Mouse (Mus musculus) intestine, embryonic 14.5 days (tissue): ENCODE results near the gene Mrps23. TPM values are rescaled to one million over a fixed set of nuclear protein-coding genes. Genes with fewer than 3 reads are reported as not detected.

ENCODE experiments used
- ATAC-seq: fragments of 200-750 bp; cut with Nextera tagmentation; replicated peaks from 2 replicates; pipeline ENCODE4 v1.8.0; 2017; ENCODE audit warnings: low read depth, moderate number of reproducible peaks, moderate TSS enrichment, moderate library complexity; ENCODE audit not compliant: low FRiP score, low TSS enrichment
- DNase-seq: peaks from one replicate; pipeline ENCODE4 v3.0.0-alpha.2; 2018; ENCODE audit warnings: low spot score
- H3K27ac ChIP-seq: fragments of 300-500 bp; sonication (generic); 2 replicates; pipeline ENCODE4 v1.5.1; 2014; ENCODE audit warnings: low read depth, mild to moderate bottlenecking, control low read depth
- H3K27me3 ChIP-seq: fragments of 300-500 bp; sonication (generic); replicated peaks from 2 replicates; pipeline ENCODE4 v1.6.1; 2014; ENCODE audit warnings: low read length, control low read depth; ENCODE audit not compliant: control insufficient read depth, insufficient read depth
- H3K36me3 ChIP-seq: fragments of 300-500 bp; sonication (generic); 2 replicates; pipeline ENCODE4 v1.6.1; 2014; ENCODE audit warnings: low read length, control low read depth; ENCODE audit not compliant: control insufficient read depth, insufficient read depth
- H3K4me1 ChIP-seq: fragments of 300-500 bp; sonication (generic); replicated peaks from 2 replicates; pipeline ENCODE4 v1.6.1; 2014; ENCODE audit warnings: low read length, control low read depth, mixed read lengths; ENCODE audit not compliant: control insufficient read depth, insufficient read depth
- H3K4me2 ChIP-seq: fragments of 300-500 bp; sonication (generic); 2 replicates; pipeline ENCODE4 v1.6.1; 2014; ENCODE audit warnings: low read length
- H3K4me3 ChIP-seq: fragments of 300-500 bp; sonication (generic); 2 replicates; pipeline ENCODE4 v1.5.1; 2014; ENCODE audit warnings: low read depth, low read length, control low read depth, mixed read lengths
- H3K9ac ChIP-seq: fragments of 300-500 bp; sonication (generic); 2 replicates; pipeline ENCODE4 v1.6.1; 2014; ENCODE audit warnings: mild to moderate bottlenecking, low read length
- H3K9me3 ChIP-seq: fragments of 300-500 bp; sonication (generic); 2 replicates; pipeline ENCODE4 v1.6.1; 2016; ENCODE audit warnings: low read length, control low read depth; ENCODE audit not compliant: control insufficient read depth
- WGBS: fragments of 180-500 bp; shearing (Covaris S2); extraction: QIAGEN DNeasy Blood & Tissue Kit; methylation state at CpG from one replicate; pipeline ENCODE4 v1.1.7; 2014; 5-methylcytosine and 5-hydroxymethylcytosine counted together
- polyA plus RNA-seq: library from polyadenylated mRNA; unstranded; fragments of >200 nt; fragmentation: Nextera tagmentation; extraction: Ambion mirVana; gene quantifications from 2 replicates; pipeline ENCODE4 v1.2.1, GENCODE M21; 2014

The Mrps23 gene
- polyA plus RNA-seq, 1 experiment from 2014 or later, result 60.8 TPM

GRCm38 (mm10) chr11:88241468-88242301 is 37.5 kb downstream of the Mrps23 start:
- DNase-seq, result no peak
- H3K9ac ChIP-seq, result no peak overlapping the region
- H3K27ac ChIP-seq, result no peak overlapping the region
- H3K9me3 ChIP-seq, result no peaks in the 10 kb centered on the region
- H3K36me3 ChIP-seq, result no peaks in the 10 kb centered on the region
- H3K27me3 ChIP-seq, result no peaks in the 10 kb centered on the region
- H3K4me1 ChIP-seq, result peaks cover 10% of the 10 kb centered on the region
- WGBS, result 44% methylated on average over 12 of the region's 12 CpGs
- H3K4me2 ChIP-seq, result no peak overlapping the region
- no peak for ATAC-seq
- no peak overlapping the region for H3K4me3 ChIP-seq

GRCm38 (mm10) chr11:88245581-88246170 is 41.5 kb downstream of the Mrps23 start:
- H3K36me3 ChIP-seq, result no peaks in the 10 kb centered on the region
- WGBS, result 74% methylated on average over 14 of the region's 14 CpGs
- ATAC-seq (no peak), DNase-seq (no peak)
- H3K4me1 ChIP-seq, result peaks cover 12% of the 10 kb centered on the region
- H3K9me3 ChIP-seq, result no peaks in the 10 kb centered on the region
- H3K9ac ChIP-seq, result no peak overlapping the region
- no peaks in the 10 kb centered on the region for H3K27me3 ChIP-seq
- H3K4me2 ChIP-seq, result no peak overlapping the region
- H3K27ac ChIP-seq, result no peak overlapping the region
- no peak overlapping the region for H3K4me3 ChIP-seq

- H3K4me3 ChIP-seq, result no peak overlapping the region
- no peak overlapping the region for H3K4me2 ChIP-seq
- DNase-seq, result no peak
- no peak overlapping the region for H3K27ac ChIP-seq
- peaks cover 13% of the 10 kb centered on the region; the same call in 1 of the 2 replicates for H3K4me1 ChIP-seq
- WGBS, result 51% methylated on average over 5 of the region's 5 CpGs
- no peak overlapping the region for H3K9ac ChIP-seq
- no peaks in the 10 kb centered on the region for H3K36me3 ChIP-seq
- no peaks in the 10 kb centered on the region for H3K9me3 ChIP-seq
- H3K27me3 ChIP-seq, result no peaks in the 10 kb centered on the region
- no peak for ATAC-seq
Observed at GRCm38 (mm10) chr11:88248636-88249035, 44.4 kb downstream of the Mrps23 start.

- Histone ChIP-seq H3K4me2 (no peak overlapping the region), H3K4me1 (peaks cover 13% of the 10 kb centered on the region; the same call in 1 of the 2 replicates), H3K9me3 (no peaks in the 10 kb centered on the region), H3K27me3 (no peaks in the 10 kb centered on the region), H3K36me3 (no peaks in the 10 kb centered on the region), H3K4me3 (no peak overlapping the region), H3K27ac (no peak overlapping the region), H3K9ac (no peak overlapping the region)
- 66% methylated on average over 3 of the region's 3 CpGs for WGBS
- ATAC-seq (no peak), DNase-seq (no peak)
Observed at GRCm38 (mm10) chr11:88250568-88250967, 46.4 kb downstream of the Mrps23 start.

GRCm38 (mm10) chr11:88251295-88251694 is 47.1 kb downstream of the Mrps23 start:
- H3K4me1 ChIP-seq, result peaks cover 13% of the 10 kb centered on the region; the same call in 1 of the 2 replicates
- no peak overlapping the region for H3K4me2 ChIP-seq
- WGBS, result 70% methylated on average over 7 of the region's 7 CpGs
- no peak overlapping the region for H3K9ac ChIP-seq
- DNase-seq, result no peak
- H3K4me3 ChIP-seq, result no peak overlapping the region
- H3K9me3 ChIP-seq, result no peaks in the 10 kb centered on the region
- no peaks in the 10 kb centered on the region for H3K36me3 ChIP-seq
- H3K27me3 ChIP-seq, result no peaks in the 10 kb centered on the region
- no peak for ATAC-seq
- no peak overlapping the region for H3K27ac ChIP-seq

- DNase-seq (peak; percentile 94), ATAC-seq (peak; percentile 81)
- Histone ChIP-seq H3K36me3 (no peaks in the 10 kb centered on the region), H3K4me3 (peak overlapping the region; percentile 7; the same call in 1 of the 2 replicates), H3K9me3 (no peaks in the 10 kb centered on the region), H3K4me1 (peaks cover 13% of the 10 kb centered on the region; the same call in 1 of the 2 replicates), H3K4me2 (peak overlapping the region; percentile 35), H3K9ac (no peak overlapping the region), H3K27ac (no peak overlapping the region), H3K27me3 (no peaks in the 10 kb centered on the region)
- WGBS, result 15% methylated on average over 22 of the region's 22 CpGs
Observed at GRCm38 (mm10) chr11:88251972-88252766, 48.0 kb downstream of the Mrps23 start.

- Histone ChIP-seq H3K27ac (no peak overlapping the region), H3K9ac (no peak overlapping the region), H3K4me2 (no peak overlapping the region), H3K36me3 (no peaks in the 10 kb centered on the region), H3K4me3 (no peak overlapping the region), H3K9me3 (no peaks in the 10 kb centered on the region), H3K4me1 (peaks cover 13% of the 10 kb centered on the region; the same call in 1 of the 2 replicates), H3K27me3 (no peaks in the 10 kb centered on the region)
- 30% methylated on average over 14 of the region's 18 CpGs for WGBS
- ATAC-seq (no peak), DNase-seq (no peak)
Observed at GRCm38 (mm10) chr11:88252767-88253513, 48.8 kb downstream of the Mrps23 start.
